Mouse (Mus musculus) adrenal gland, adult (tissue): ENCODE measurements around the gene Gm13199.

Experiments used
- DNase-seq, 2 experiments: peaks; one replicate each; pipeline ENCODE4 v3.0.0; 2022 to 2023; ENCODE audit warnings: low spot score in 1 of 2; ENCODE audit not compliant: inconsistent age in 2 of 2

Gene Gm13199

GRCm38 (mm10) chr2:5824213-5824612, 38.5 kb downstream of the Gm13199 start:
- no peak for DNase-seq

GRCm38 (mm10) chr2:5822449-5822848, 40.3 kb downstream of the Gm13199 start:
- no peak for DNase-seq

DNA sequence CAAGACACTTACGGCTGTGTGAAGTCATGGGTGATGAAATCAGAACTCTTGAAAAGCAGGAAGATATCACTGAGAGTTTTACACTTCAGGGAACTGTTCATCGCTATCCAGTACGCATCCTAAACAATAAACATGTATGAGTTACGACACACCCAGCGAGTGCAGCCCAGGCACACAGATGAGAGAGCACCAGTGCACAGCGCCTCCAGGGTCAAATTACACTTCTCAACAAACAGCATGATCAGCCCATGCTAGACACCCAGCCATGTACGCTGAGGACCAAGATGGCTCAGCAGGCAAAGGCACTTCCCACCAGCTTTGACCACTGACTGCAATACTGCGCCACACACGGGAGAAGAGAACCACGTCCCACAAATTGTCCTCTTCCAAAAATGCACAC, 41.5 kb downstream of the Gm13199 start:
- no peak for DNase-seq
